Mouse (Mus musculus) heart, adult 2 months (tissue): ENCODE data around the gene Atrip. TPM values are rescaled to one million over a fixed set of nuclear protein-coding genes. Genes with fewer than 3 reads are reported as not detected.

ENCODE experiments used
- DNase-seq, 2 experiments: peaks; one replicate each; pipeline ENCODE4 v3.0.0; 2021
- H3K27ac ChIP-seq: fragments of 200-600 bp; 2 replicates; pipeline ENCODE4 v1.8.1; 2022
- H3K27me3 ChIP-seq: fragments of 200-500 bp; 2 replicates; pipeline ENCODE4 v1.6.1; 2012; ENCODE audit warnings: mild to moderate bottlenecking, low read length, inconsistent platforms, mixed read lengths; ENCODE audit not compliant: control insufficient read depth, insufficient read depth
- H3K36me3 ChIP-seq: fragments of 200-500 bp; 2 replicates; pipeline ENCODE4 v1.6.1; 2012; ENCODE audit warnings: low read length, inconsistent platforms; ENCODE audit not compliant: control insufficient read depth, insufficient read depth
- H3K4me1 ChIP-seq: fragments of 200-500 bp; 2 replicates; pipeline ENCODE4 v1.6.1; 2011; ENCODE audit warnings: low read length; ENCODE audit not compliant: control insufficient read depth, insufficient read depth
- H3K4me3 ChIP-seq: fragments of 200-600 bp; 2 replicates; pipeline ENCODE4 v1.8.1; 2022
- H3K79me2 ChIP-seq: fragments of 200-500 bp; replicated peaks from 2 replicates; pipeline ENCODE4 v1.6.1; 2012; ENCODE audit warnings: mild to moderate bottlenecking, inconsistent platforms, low read length, moderate library complexity, mixed read lengths; ENCODE audit not compliant: control insufficient read depth, insufficient read depth
- H3K9ac ChIP-seq: fragments of 200-500 bp; 2 replicates; pipeline ENCODE4 v1.6.1; 2012; ENCODE audit warnings: low read depth, mild to moderate bottlenecking, control low read depth, inconsistent platforms, low read length, mixed read lengths
- CTCF ChIP-seq: fragments of 200-600 bp; IDR thresholded peaks from 2 replicates; pipeline ENCODE4 v1.8.1; 2022; ENCODE audit warnings: antibody characterized with exemption, mild to moderate bottlenecking, moderate library complexity
- EP300 ChIP-seq: fragments of 200-500 bp; IDR thresholded peaks from 2 replicates; pipeline ENCODE4 v1.6.1; 2011; ENCODE audit warnings: low read depth, low read length, control low read depth; ENCODE audit not compliant: insufficient read depth
- POLR2A ChIP-seq: fragments of 200-500 bp; IDR thresholded peaks from 2 replicates; pipeline ENCODE4 v1.6.1; 2011; ENCODE audit warnings: mild to moderate bottlenecking, low read depth, low read length, control low read depth; ENCODE audit not compliant: insufficient read depth
- WGBS: fragments of 180-500 bp; shearing (Covaris S2); methylation state at CpG from one replicate; pipeline ENCODE4 v1.1.7; 2018; 5-methylcytosine and 5-hydroxymethylcytosine counted together
- intact Hi-C: fragments of 180-260 bp; cut with DNase I; formaldehyde crosslinking; loops from one replicate; pipeline ENCODE4 v1.15.1; 2025
- polyA plus RNA-seq: library from polyadenylated mRNA; depleted of rRNA; stranded (reverse); fragments of >200 nt; gene quantifications from 2 replicates; pipeline ENCODE4 v1.2.3, GENCODE M21; 2012
- total RNA-seq, 2 experiments: library from RNA; stranded (reverse); gene quantifications; 2 replicates each; pipeline ENCODE4 v1.2.3; 2021

Gene Atrip
- total and polyA plus RNA-seq, 3 experiments = 8.0 to 10.0 (median 9.0) TPM

- 79% methylated on average over 20 of the region's 20 CpGs for WGBS
- TF ChIP-seq CTCF = no peak
- no peak for TF ChIP-seq POLR2A
- no peak for TF ChIP-seq EP300
- Histone ChIP-seq H3K4me3 (no peak overlapping the region), H3K4me1 (peaks cover 4% of the 10 kb centered on the region), H3K9ac (no peak overlapping the region), H3K79me2 (no peaks in the 10 kb centered on the region), H3K36me3 (no peaks in the 10 kb centered on the region), H3K27me3 (no peaks in the 10 kb centered on the region), H3K27ac (no peak overlapping the region)
- intact Hi-C loops = no loop called here
- DNase-seq = no peak
Observed at GRCm38 (mm10) chr9:109100307-109100928, 26.5 kb upstream of the Atrip start.

- peak; percentile 63 to 78 for DNase-seq
- Histone ChIP-seq H3K36me3 (no peaks in the 10 kb centered on the region), H3K27me3 (no peaks in the 10 kb centered on the region), H3K4me1 (peaks cover 7% of the 10 kb centered on the region), H3K27ac (peak overlapping the region; percentile 72), H3K79me2 (no peaks in the 10 kb centered on the region), H3K9ac (peak overlapping the region; percentile 29), H3K4me3 (no peak overlapping the region)
- TF ChIP-seq POLR2A = no peak
- no peak for TF ChIP-seq CTCF
- 0 out of 2 replicates have a peak, but pooled peaks have one; percentile 34 for TF ChIP-seq EP300
- intact Hi-C loops = no loop called here
- 25% methylated on average over 5 of the region's 6 CpGs for WGBS
Observed at GRCm38 (mm10) chr9:109098969-109099368, 25.0 kb upstream of the Atrip start.

GRCm38 (mm10) chr9:109098366-109098765 is 24.4 kb upstream of the Atrip start:
- H3K27me3 ChIP-seq = no peaks in the 10 kb centered on the region
- H3K4me3 ChIP-seq = peak overlapping the region; percentile 27
- TF ChIP-seq CTCF = no peak
- no peak for TF ChIP-seq EP300
- no peak for TF ChIP-seq POLR2A
- no peak for DNase-seq
- H3K4me1 ChIP-seq = peaks cover 7% of the 10 kb centered on the region
- no peaks in the 10 kb centered on the region for H3K36me3 ChIP-seq
- peak overlapping the region; percentile 72 for H3K27ac ChIP-seq
- WGBS = 72% methylated on average over 8 of the region's 8 CpGs
- H3K9ac ChIP-seq = peak overlapping the region; percentile 29
- no peaks in the 10 kb centered on the region for H3K79me2 ChIP-seq
- intact Hi-C loops = no loop called here

GRCm38 (mm10) chr9:109097831-109098230 is 23.9 kb upstream of the Atrip start:
- no peaks in the 10 kb centered on the region for H3K79me2 ChIP-seq
- peak overlapping the region; percentile 72 for H3K27ac ChIP-seq
- peak overlapping the region; percentile 27 for H3K4me3 ChIP-seq
- H3K36me3 ChIP-seq = no peaks in the 10 kb centered on the region
- TF ChIP-seq POLR2A (peak; percentile 57), EP300 (no peak), CTCF (no peak)
- peak overlapping the region; percentile 29 for H3K9ac ChIP-seq
- H3K4me1 ChIP-seq = peaks cover 7% of the 10 kb centered on the region
- intact Hi-C loops = no loop called here
- H3K27me3 ChIP-seq = no peaks in the 10 kb centered on the region
- DNase-seq = peak; percentile 55 to 62
- WGBS = 52% methylated on average over 5 of the region's 5 CpGs

GRCm38 (mm10) chr9:109097291-109097690 is 23.4 kb upstream of the Atrip start:
- peak overlapping the region; percentile 72 for H3K27ac ChIP-seq
- intact Hi-C loops = no loop called here
- 54% methylated on average over 6 of the region's 6 CpGs for WGBS
- no peaks in the 10 kb centered on the region for H3K79me2 ChIP-seq
- H3K4me1 ChIP-seq = peaks cover 7% of the 10 kb centered on the region
- H3K36me3 ChIP-seq = no peaks in the 10 kb centered on the region
- no peak for TF ChIP-seq CTCF
- no peak for TF ChIP-seq EP300
- TF ChIP-seq POLR2A = no peak
- H3K27me3 ChIP-seq = no peaks in the 10 kb centered on the region
- no peak overlapping the region; the same call in 1 of the 2 replicates for H3K9ac ChIP-seq
- DNase-seq = no peak
- no peak overlapping the region for H3K4me3 ChIP-seq

- Histone ChIP-seq H3K79me2 (no peaks in the 10 kb centered on the region), H3K27me3 (no peaks in the 10 kb centered on the region), H3K27ac (peak overlapping the region; percentile 72), H3K9ac (peak overlapping the region; percentile 10; the same call in 1 of the 2 replicates), H3K36me3 (no peaks in the 10 kb centered on the region), H3K4me3 (no peak overlapping the region; the same call in 1 of the 2 replicates), H3K4me1 (peaks cover 7% of the 10 kb centered on the region)
- DNase-seq = peak in 1 of 2 experiments; percentile 23
- intact Hi-C loops = no loop called here
- no peak for TF ChIP-seq POLR2A
- no peak for TF ChIP-seq EP300
- no peak for TF ChIP-seq CTCF
- 66% methylated on average over 6 of the region's 6 CpGs for WGBS
Observed at GRCm38 (mm10) chr9:109096856-109097255, 22.9 kb upstream of the Atrip start.
